Comparison of ENCODE assay signal across 8 mouse cellular contexts in the genomic region with DNA sequence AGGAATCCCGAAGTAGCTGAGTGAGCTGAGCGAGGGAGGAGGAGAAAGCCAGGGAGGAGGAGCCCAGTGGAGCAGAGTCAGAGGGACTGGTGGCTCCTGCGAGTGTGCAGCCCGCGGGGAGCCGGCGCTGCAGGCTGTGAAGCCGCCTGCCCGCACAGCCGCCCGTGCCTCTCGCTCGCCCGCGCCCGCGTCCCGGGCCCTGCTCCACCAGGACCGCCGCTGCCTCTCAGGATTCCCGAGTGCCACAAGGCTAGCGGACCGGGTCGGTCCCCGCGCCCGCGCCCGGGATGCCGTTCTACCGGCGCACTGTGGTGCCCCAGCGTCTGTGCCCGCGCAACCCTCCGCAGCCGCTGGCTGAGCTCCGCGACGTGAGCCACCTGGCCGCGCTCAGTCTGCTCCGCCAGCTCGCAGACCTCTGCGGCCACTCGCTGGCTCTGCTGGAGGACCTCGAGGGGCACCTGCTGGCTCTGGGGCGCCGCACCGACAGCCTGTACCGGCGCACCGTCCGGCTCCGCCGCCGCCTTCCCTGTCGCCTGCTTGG. TPM values are rescaled to one million over a fixed set of nuclear protein-coding genes. Genes with fewer than 3 reads are reported as not detected.
DNase-seq lines count a peak whose midpoint lies in the region; ATAC-seq lines count a peak whose summit lies in the region.

TSS of gene Nhsl2 (plus strand) at position 105 of the 541 bp plus-strand sequence.

- peak within 1 kb of the TSS; percentile 67 for H3K4me2 ChIP-seq in hindbrain, embryonic 12.5 days (replicated peaks)

- H3K27ac ChIP-seq in hindbrain, embryonic 12.5 days = no peak within 1 kb of the TSS

- H3K4me3 ChIP-seq in hindbrain, embryonic 12.5 days = peak within 1 kb of the TSS; percentile 49

- H3K4me1 ChIP-seq in hindbrain, embryonic 12.5 days = peaks cover 4% of the 10 kb centered on the region; the same call in 1 of the 2 replicates

- no peaks in the 10 kb centered on the region for H3K9me3 ChIP-seq in hindbrain, embryonic 12.5 days (replicated peaks)

- H3K27me3 ChIP-seq in hindbrain, embryonic 12.5 days = peaks cover 69% of the 10 kb centered on the region

- H3K9ac ChIP-seq in hindbrain, embryonic 12.5 days = peak within 1 kb of the TSS; percentile 57

- ATAC-seq in hindbrain, embryonic 12.5 days (ENCODE audit: low FRiP score) = peak; percentile 73
- no peak; the same call in 1 of the 2 replicates for ATAC-seq in megakaryocyte-erythroid progenitor cell, adult 5-6 weeks (replicated peaks; ENCODE audit: low FRiP score, low TSS enrichment, poor library complexity, severe bottlenecking)

- WGBS in hindbrain, embryonic 12.5 days = 5% methylated on average over 23 of the region's 58 CpGs

- no peaks in the 10 kb centered on the region for H3K36me3 ChIP-seq in hindbrain, embryonic 12.5 days

- peak; percentile 52 for DNase-seq in Muller cell, postnatal 12 days (ENCODE audit: inconsistent ontology term)
- DNase-seq in cerebellum, adult 18-20 months = peak; percentile 71 to 73
- DNase-seq in forelimb bud, embryonic 11.5 days (ENCODE audit: low read depth, low spot score) = peak; percentile 46
- DNase-seq in layer of hippocampus, postnatal 36 days = peak; percentile 6 to 23
- DNase-seq in lung, postnatal 10 days = peak; percentile 58
- DNase-seq in ovary, postnatal 36 days (ENCODE audit: low spot score) = peak; percentile 53

RNA-seq across cellular contexts. Expression of gene Nhsl2, which starts in this region (rescaled TPM):
- polyA plus RNA-seq in hindbrain, embryonic 12.5 days (2016; fragmentation: Nextera tagmentation; extraction: Ambion mirVana) = 14.7 and 17.5 TPM in 2 replicates
- total RNA-seq in layer of hippocampus, postnatal 36 days (2021) = 10 to 100 TPM; 48.7 to 58.8 TPM
- total RNA-seq in megakaryocyte-erythroid progenitor cell, adult 5-6 weeks (2014; fragmentation: Nextera tagmentation) = 5.7 and 6.1 TPM in 2 replicates
- 1.0 and 5.7 TPM in 2 replicates for total RNA-seq in megakaryocyte-erythroid progenitor cell, adult 5-6 weeks (2017)

Comparison
In these comparisons a context has a peak if more than half of its experiments do, and no peak if none do; other contexts are left out.
1. RNA of gene Nhsl2 (total RNA-seq): 48.7 to 58.8 TPM in layer of hippocampus, postnatal 36 days; 1.0 to 6.1 TPM in megakaryocyte-erythroid progenitor cell, adult 5-6 weeks; every median in the first group is over 4 times any median in the second.
2. DNase-seq: peak in every context shown above with its lines; median percentile 72 in cerebellum, adult 18-20 months; 58 in lung, postnatal 10 days; 53 in ovary, postnatal 36 days; 52 in Muller cell, postnatal 12 days; 46 in forelimb bud, embryonic 11.5 days; 14 in layer of hippocampus, postnatal 36 days.